Mouse (Mus musculus) CD4-positive, CD25-positive, alpha-beta regulatory T cell, adult 4 months (primary cell): ENCODE measurements around the gene Acsbg1. TPM values are rescaled to one million over a fixed set of nuclear protein-coding genes. Genes with fewer than 3 reads are reported as not detected.

ENCODE experiments used
- polyA plus RNA-seq, 2 experiments: library from polyadenylated mRNA; unstranded; fragments of 100-300 nt; shearing (Covaris generic); gene quantifications; one replicate each; pipeline ENCODE4 v1.2.1; 2017

The Acsbg1 gene
- polyA plus RNA-seq, 2 experiments from 2014 or later = 41.1 to 75.2 TPM

Other genes starting within 250 kb of the Acsbg1 start
- under 1 TPM in 1 of 2 experiments, not detected in 1; 0.62 TPM for gene Dmxl2, start 160.2 kb downstream of the Acsbg1 start, polyA plus RNA-seq
- not detected for gene Sh2d7, start 122.9 kb downstream of the Acsbg1 start, polyA plus RNA-seq
- 1 to 10 TPM in 1 of 2 experiments, not detected in 1; 1.6 TPM for gene Cib2, start 101.7 kb downstream of the Acsbg1 start, polyA plus RNA-seq
- gene Idh3a, start 75.5 kb downstream of the Acsbg1 start, polyA plus RNA-seq = 100 to 1,000 TPM; 118 TPM
- 1 to 10 TPM; 2.9 to 4.0 TPM for gene Dnaja4, start 37.0 kb upstream of the Acsbg1 start, polyA plus RNA-seq
- 100 to 1,000 TPM; 127 to 147 TPM for gene Wdr61, start 72.6 kb upstream of the Acsbg1 start, polyA plus RNA-seq
- not detected for gene Crabp1, start 102.9 kb upstream of the Acsbg1 start, polyA plus RNA-seq
- 10 to 100 TPM; 20.1 to 23.1 TPM for gene Ireb2, start 201.9 kb upstream of the Acsbg1 start, polyA plus RNA-seq